Mouse (Mus musculus) heart, adult 2 months (tissue): Measurements from ENCODE around the gene Ier5l. TPM values are rescaled to one million over a fixed set of nuclear protein-coding genes. Genes with fewer than 3 reads are reported as not detected.
A peak's percentile ranks its signal among the peaks of the same experiment; 100 is the strongest.

Source experiments
- DNase-seq, 2 experiments: peaks; one replicate each; pipeline ENCODE4 v3.0.0; 2021
- H3K27ac ChIP-seq: fragments of 200-600 bp; 2 replicates; pipeline ENCODE4 v1.8.1; 2022
- H3K27me3 ChIP-seq: fragments of 200-500 bp; 2 replicates; pipeline ENCODE4 v1.6.1; 2012; ENCODE audit warnings: mild to moderate bottlenecking, low read length, inconsistent platforms, mixed read lengths; ENCODE audit not compliant: control insufficient read depth, insufficient read depth
- H3K36me3 ChIP-seq: fragments of 200-500 bp; 2 replicates; pipeline ENCODE4 v1.6.1; 2012; ENCODE audit warnings: low read length, inconsistent platforms; ENCODE audit not compliant: control insufficient read depth, insufficient read depth
- H3K4me1 ChIP-seq: fragments of 200-500 bp; 2 replicates; pipeline ENCODE4 v1.6.1; 2011; ENCODE audit warnings: low read length; ENCODE audit not compliant: control insufficient read depth, insufficient read depth
- H3K4me3 ChIP-seq: fragments of 200-600 bp; 2 replicates; pipeline ENCODE4 v1.8.1; 2022
- H3K79me2 ChIP-seq: fragments of 200-500 bp; replicated peaks from 2 replicates; pipeline ENCODE4 v1.6.1; 2012; ENCODE audit warnings: mild to moderate bottlenecking, inconsistent platforms, low read length, moderate library complexity, mixed read lengths; ENCODE audit not compliant: control insufficient read depth, insufficient read depth
- H3K9ac ChIP-seq: fragments of 200-500 bp; 2 replicates; pipeline ENCODE4 v1.6.1; 2012; ENCODE audit warnings: low read depth, mild to moderate bottlenecking, control low read depth, inconsistent platforms, low read length, mixed read lengths
- CTCF ChIP-seq: fragments of 200-600 bp; IDR thresholded peaks from 2 replicates; pipeline ENCODE4 v1.8.1; 2022; ENCODE audit warnings: antibody characterized with exemption, mild to moderate bottlenecking, moderate library complexity
- EP300 ChIP-seq: fragments of 200-500 bp; IDR thresholded peaks from 2 replicates; pipeline ENCODE4 v1.6.1; 2011; ENCODE audit warnings: low read depth, low read length, control low read depth; ENCODE audit not compliant: insufficient read depth
- POLR2A ChIP-seq: fragments of 200-500 bp; IDR thresholded peaks from 2 replicates; pipeline ENCODE4 v1.6.1; 2011; ENCODE audit warnings: mild to moderate bottlenecking, low read depth, low read length, control low read depth; ENCODE audit not compliant: insufficient read depth
- WGBS: fragments of 180-500 bp; shearing (Covaris S2); methylation state at CpG from one replicate; pipeline ENCODE4 v1.1.7; 2018; 5-methylcytosine and 5-hydroxymethylcytosine counted together
- intact Hi-C: fragments of 180-260 bp; cut with DNase I; formaldehyde crosslinking; loops from one replicate; pipeline ENCODE4 v1.15.1; 2025
- polyA plus RNA-seq: library from polyadenylated mRNA; depleted of rRNA; stranded (reverse); fragments of >200 nt; gene quantifications from 2 replicates; pipeline ENCODE4 v1.2.3, GENCODE M21; 2012; rRNA removed
- total RNA-seq, 2 experiments: library from RNA; stranded (reverse); gene quantifications; 2 replicates each; pipeline ENCODE4 v1.2.3; 2021

Ier5l gene
- total and polyA plus RNA-seq, 3 experiments: 2.8 to 5.6 (median 3.0) TPM

- TF ChIP-seq POLR2A (no peak), CTCF (no peak), EP300 (no peak)
- Histone ChIP-seq H3K27me3 (no peaks in the 10 kb centered on the region), H3K79me2 (no peaks in the 10 kb centered on the region), H3K9ac (no peak overlapping the region), H3K27ac (no peak overlapping the region), H3K4me1 (peaks cover 14% of the 10 kb centered on the region), H3K36me3 (no peaks in the 10 kb centered on the region), H3K4me3 (no peak overlapping the region)
- WGBS: 82% methylated on average over 4 of the region's 4 CpGs
- intact Hi-C loops: loop anchor here (1.0 kb wide), 1 partner anchor 357 kb away; no protein-coding TSS in a partner anchor
- DNase-seq: no peak
Observed at GRCm38 (mm10) chr2:30436809-30437208, 37.2 kb downstream of the Ier5l start.

DNA sequence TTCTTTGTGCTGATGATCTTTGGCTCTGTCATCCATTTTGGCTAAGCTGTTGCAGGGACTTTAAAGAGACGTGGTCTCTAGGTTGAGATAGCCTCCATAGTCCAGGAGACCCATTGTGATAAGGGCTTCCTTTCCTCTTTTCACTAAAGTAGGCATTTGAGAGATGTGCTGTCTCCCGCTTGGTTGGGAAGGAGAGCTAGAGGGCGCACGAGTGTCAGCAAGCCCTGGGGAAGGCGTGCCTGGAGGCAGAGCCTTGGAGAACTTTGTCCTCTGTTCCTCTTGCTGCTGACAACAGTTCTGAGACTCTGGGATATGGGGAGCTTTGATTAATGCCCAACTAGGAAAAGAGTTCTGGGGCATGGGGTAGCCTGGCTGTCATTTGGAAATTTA is 37.9 kb downstream of the Ier5l start:
- Histone ChIP-seq H3K27me3 (no peaks in the 10 kb centered on the region), H3K27ac (peak overlapping the region; percentile 55), H3K4me3 (no peak overlapping the region), H3K4me1 (peaks cover 11% of the 10 kb centered on the region), H3K36me3 (no peaks in the 10 kb centered on the region), H3K9ac (no peak overlapping the region), H3K79me2 (no peaks in the 10 kb centered on the region)
- intact Hi-C loops: loop anchor here (1.0 kb wide), 1 partner anchor 358 kb away; no protein-coding TSS in a partner anchor
- WGBS: 53% methylated on average over 5 of the region's 5 CpGs
- no peak for TF ChIP-seq POLR2A
- TF ChIP-seq CTCF: peak; percentile 57
- peak; percentile 70 to 72 for DNase-seq

DNA sequence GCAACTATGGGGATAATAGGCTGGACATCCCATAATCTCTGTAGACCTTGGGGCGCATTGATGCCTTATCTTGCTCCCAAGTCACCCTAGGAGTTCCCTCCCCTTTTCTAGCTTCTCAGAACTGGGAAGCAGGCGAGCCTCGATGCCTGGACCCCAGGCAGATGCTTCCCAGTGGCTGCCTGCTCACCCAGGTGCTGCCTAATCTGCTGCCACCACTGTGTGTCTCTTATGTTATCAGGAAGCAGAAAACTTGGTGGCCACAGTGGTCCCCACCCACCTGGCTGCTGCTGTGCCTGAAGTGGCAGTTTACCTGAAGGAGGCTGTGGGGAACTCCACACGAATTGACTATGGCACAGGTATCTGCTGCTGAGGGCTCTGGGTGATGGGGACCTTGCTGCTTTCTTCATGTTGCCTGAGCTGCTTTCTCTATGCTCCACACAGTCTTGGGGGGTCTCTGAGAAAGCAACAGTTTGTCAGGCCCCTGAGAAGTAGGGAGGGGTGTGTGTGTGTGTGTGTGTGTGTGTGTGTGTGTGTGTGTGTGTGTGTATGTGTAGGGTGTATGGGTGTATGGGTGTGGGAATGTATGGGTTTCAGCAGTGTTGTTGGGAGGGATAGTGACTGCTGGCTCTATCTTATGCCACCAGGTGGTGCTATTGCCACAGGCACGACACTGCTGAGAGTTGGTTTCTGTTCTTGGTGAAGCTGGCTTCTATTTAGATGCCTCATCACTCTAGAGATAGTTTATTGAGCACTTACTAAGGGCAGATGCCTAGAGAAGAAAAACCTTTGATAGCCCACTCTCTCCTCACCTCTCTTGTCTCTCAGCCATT is 38.5 kb downstream of the Ier5l start:
- no peaks in the 10 kb centered on the region for H3K36me3 ChIP-seq

GRCm38 (mm10) chr2:30429156-30429555 is 44.9 kb downstream of the Ier5l start:
- Histone ChIP-seq H3K36me3 (no peaks in the 10 kb centered on the region), H3K27ac (peak overlapping the region; percentile 45)

More for the DNA sequence above, 38.5 kb downstream of the Ier5l start:
- Histone ChIP-seq H3K79me2 (no peaks in the 10 kb centered on the region), H3K4me3 (no peak overlapping the region), H3K27ac (peak overlapping the region; percentile 55), H3K9ac (no peak overlapping the region), H3K27me3 (no peaks in the 10 kb centered on the region), H3K4me1 (peaks cover 6% of the 10 kb centered on the region)
- TF ChIP-seq CTCF: peak; percentile 58
- 0 out of 2 replicates have a peak, but pooled peaks have one; percentile 24 for TF ChIP-seq POLR2A
- TF ChIP-seq EP300: peak; percentile 99
- peak; percentile 72 to 79 for DNase-seq
- WGBS: 50% methylated on average over 5 of the region's 5 CpGs
- intact Hi-C loops: loop anchor here (1.0 kb wide), 2 partner anchors 359 to 499 kb away; no protein-coding TSS in a partner anchor

More at GRCm38 (mm10) chr2:30429156-30429555, 44.9 kb downstream of the Ier5l start:
- Histone ChIP-seq H3K4me3 (no peak overlapping the region), H3K79me2 (no peaks in the 10 kb centered on the region), H3K4me1 (0 out of 2 replicates have a peak, but pooled peaks cover 2% of the 10 kb centered on the region), H3K9ac (no peak overlapping the region), H3K27me3 (no peaks in the 10 kb centered on the region)
- intact Hi-C loops: no loop called here
- TF ChIP-seq CTCF (peak; percentile 41), POLR2A (no peak), EP300 (0 out of 2 replicates have a peak, but pooled peaks have one; percentile 52)
- peak; percentile 56 to 80 for DNase-seq

Other genes starting within 250 kb of the Ier5l start
- 10 to 100 TPM; 68.2 to 83.3 TPM for gene Lrrc8a, start 236.5 kb downstream of the Ier5l start, total RNA-seq
- 46.4 and 49.1 TPM in 2 replicates for gene Lrrc8a, start 236.5 kb downstream of the Ier5l start, polyA plus RNA-seq
- 1 to 10 TPM; 4.6 to 6.0 TPM for gene Gm28035, start 233.7 kb downstream of the Ier5l start, total RNA-seq
- 7.6 and 14.7 TPM in 2 replicates for gene Gm28035, start 233.7 kb downstream of the Ier5l start, polyA plus RNA-seq
- gene Phyhd1, start 208.0 kb downstream of the Ier5l start, total RNA-seq: 100 to 1,000 TPM; 112 to 148 TPM
- 108 and 180 TPM in 2 replicates for gene Phyhd1, start 208.0 kb downstream of the Ier5l start, polyA plus RNA-seq
- gene Gm28038, start 193.2 kb downstream of the Ier5l start, total RNA-seq: 1 to 10 TPM; 2.6 to 6.3 TPM
- gene Gm28038, start 193.2 kb downstream of the Ier5l start, polyA plus RNA-seq: not detected in 2 replicates
- 10 to 100 TPM; 21.6 to 25.3 TPM for gene Dolk, start 187.9 kb downstream of the Ier5l start, total RNA-seq
- 23.9 and 35.1 TPM in 2 replicates for gene Dolk, start 187.9 kb downstream of the Ier5l start, polyA plus RNA-seq
- gene Nup188, start 187.8 kb downstream of the Ier5l start, total RNA-seq: 10 to 100 TPM; 15.3 to 16.9 TPM
- gene Nup188, start 187.8 kb downstream of the Ier5l start, polyA plus RNA-seq: 15.3 and 18.4 TPM in 2 replicates
- gene Sh3glb2, start 114.9 kb downstream of the Ier5l start, total RNA-seq: 10 to 100 TPM; 37.7 to 40.6 TPM
- 125 and 143 TPM in 2 replicates for gene Sh3glb2, start 114.9 kb downstream of the Ier5l start, polyA plus RNA-seq
- 10 to 100 TPM; 74.2 to 90.3 TPM for gene Miga2, start 110.0 kb downstream of the Ier5l start, total RNA-seq
- 64.3 and 98.7 TPM in 2 replicates for gene Miga2, start 110.0 kb downstream of the Ier5l start, polyA plus RNA-seq
- 1 to 10 TPM; 5.9 to 9.0 TPM for gene Dolpp1, start 82.0 kb downstream of the Ier5l start, total RNA-seq
- gene Dolpp1, start 82.0 kb downstream of the Ier5l start, polyA plus RNA-seq: 23.5 and 25.1 TPM in 2 replicates
- gene Crat, start 58.4 kb downstream of the Ier5l start, total RNA-seq: 100 to 1,000 TPM; 452 to 542 TPM
- gene Crat, start 58.4 kb downstream of the Ier5l start, polyA plus RNA-seq: 695 and 713 TPM in 2 replicates
- 10 to 100 TPM; 82.7 to 91.2 TPM for gene Ptpa, start 58.2 kb downstream of the Ier5l start, total RNA-seq
- gene Ptpa, start 58.2 kb downstream of the Ier5l start, polyA plus RNA-seq: 88.7 and 107 TPM in 2 replicates
- 1 to 10 TPM in 1 of 2 experiments, under 1 TPM in 1; 0.73 to 1.0 TPM for gene Cstad, start 120.8 kb upstream of the Ier5l start, total RNA-seq
- gene Cstad, start 120.8 kb upstream of the Ier5l start, polyA plus RNA-seq: 0.32 and 0.76 TPM in 2 replicates